Mouse (Mus musculus): ENCODE data around the gene Nlk. TPM values are rescaled to one million over a fixed set of nuclear protein-coding genes. Genes with fewer than 3 reads are reported as not detected.
A peak's percentile ranks its signal among the peaks of the same experiment; 100 is the strongest.

Nlk gene
- polyA plus RNA-seq, 1 experiment from 2014 or later = 13.4 TPM

DNA sequence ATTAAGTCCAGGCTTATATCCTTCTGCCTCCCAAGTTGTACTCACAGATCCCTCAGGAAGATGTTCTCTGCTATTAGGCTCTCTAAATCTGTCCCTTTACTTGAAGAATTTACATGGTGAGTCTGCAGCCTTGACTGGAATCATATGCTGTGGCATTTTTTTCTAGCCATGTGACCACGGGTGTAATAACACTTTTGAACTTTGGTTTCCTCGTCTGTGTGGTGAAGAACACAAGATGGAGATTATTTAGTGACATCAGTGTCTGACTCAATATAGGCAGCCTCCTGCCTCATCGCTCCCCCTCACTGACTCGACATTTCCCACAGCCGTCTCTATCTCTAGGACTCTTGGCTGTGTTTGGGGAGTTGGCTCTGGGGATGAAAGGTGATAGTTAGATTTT is 5.9 kb upstream of the Nlk start:
- 72% methylated on average over 5 of the region's 5 CpGs for WGBS
- Histone ChIP-seq H3K27me3 (ENCODE audit: control insufficient read depth, insufficient read depth, low read length) (no peaks in the 10 kb centered on the region), H3K9ac (replicated peaks; ENCODE audit: low read depth, low read length) (no peak overlapping the region), H3K27ac (ENCODE audit: low read length) (no peak overlapping the region), H3K9me3 (ENCODE audit: control insufficient read depth, low read depth, low read length) (no peaks in the 10 kb centered on the region), H3K4me2 (replicated peaks; ENCODE audit: low read depth, low read length) (no peak overlapping the region), H3K4me1 (ENCODE audit: control insufficient read depth, insufficient read depth, low read length) (no peaks in the 10 kb centered on the region), H3K36me3 (ENCODE audit: control insufficient read depth, insufficient read depth, low read length) (no peaks in the 10 kb centered on the region), H3K4me3 (ENCODE audit: low read depth, low read length) (no peak overlapping the region)
- no peak for ATAC-seq (ENCODE audit: insufficient number of reproducible peaks, insufficient read depth, low FRiP score, low read depth)

DNA sequence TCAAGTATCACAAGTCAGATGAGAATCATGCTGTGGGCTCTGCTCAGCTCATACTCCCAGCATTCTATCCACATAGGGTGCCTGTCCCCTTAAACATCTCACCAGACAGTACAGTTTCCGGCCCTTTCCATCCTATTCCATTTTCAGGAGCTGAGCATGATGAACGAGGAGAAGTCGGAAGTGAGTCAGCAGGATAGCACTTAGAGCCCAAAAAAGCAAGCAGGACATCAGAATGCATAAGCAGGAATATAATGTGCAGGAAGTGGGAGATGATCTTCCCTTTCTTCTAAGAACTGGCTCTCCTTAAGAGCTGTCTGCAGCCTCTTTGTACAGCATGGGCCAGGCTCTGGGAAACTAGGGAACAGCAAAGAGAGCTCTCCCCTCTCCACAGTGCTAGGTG is 5.1 kb upstream of the Nlk start:
- H3K36me3 ChIP-seq (ENCODE audit: control insufficient read depth, insufficient read depth, low read length) = no peaks in the 10 kb centered on the region
- no peaks in the 10 kb centered on the region for H3K4me1 ChIP-seq (ENCODE audit: control insufficient read depth, insufficient read depth, low read length)
- no peak overlapping the region for H3K9ac ChIP-seq (replicated peaks; ENCODE audit: low read depth, low read length)
- 56% methylated on average over 3 of the region's 3 CpGs for WGBS
- H3K27ac ChIP-seq (ENCODE audit: low read length) = no peak overlapping the region
- H3K4me2 ChIP-seq (replicated peaks; ENCODE audit: low read depth, low read length) = no peak overlapping the region
- no peak overlapping the region for H3K4me3 ChIP-seq (ENCODE audit: low read depth, low read length)
- ATAC-seq (ENCODE audit: insufficient number of reproducible peaks, insufficient read depth, low FRiP score, low read depth) = no peak
- H3K27me3 ChIP-seq (ENCODE audit: control insufficient read depth, insufficient read depth, low read length) = no peaks in the 10 kb centered on the region
- H3K9me3 ChIP-seq (ENCODE audit: control insufficient read depth, low read depth, low read length) = no peaks in the 10 kb centered on the region

DNA sequence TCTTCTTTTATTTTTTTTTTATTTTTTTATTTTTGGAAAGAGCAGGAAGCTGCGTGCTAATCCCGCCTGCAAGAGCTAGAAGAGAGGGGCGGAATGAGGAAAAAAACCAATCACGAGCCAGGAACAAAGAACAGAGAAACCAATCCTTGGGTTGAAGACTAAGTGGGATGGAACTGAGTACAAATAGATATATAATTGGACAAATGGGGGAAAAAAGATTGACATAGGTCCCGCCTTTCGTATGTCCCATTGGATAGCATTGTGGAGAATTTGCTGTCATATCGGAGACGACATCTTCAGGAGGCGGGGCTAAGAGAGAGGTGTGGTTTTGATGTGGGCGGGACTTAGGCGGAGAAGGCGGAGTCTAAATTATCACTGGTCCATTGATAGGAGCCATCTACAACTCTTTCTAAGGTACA is 589 bp upstream of the Nlk start:
- Histone ChIP-seq H3K4me3 (ENCODE audit: low read depth, low read length) (peak overlapping the region; percentile 86), H3K9ac (replicated peaks; ENCODE audit: low read depth, low read length) (no peak overlapping the region), H3K36me3 (ENCODE audit: control insufficient read depth, insufficient read depth, low read length) (no peaks in the 10 kb centered on the region), H3K4me1 (ENCODE audit: control insufficient read depth, insufficient read depth, low read length) (peaks cover 17% of the 10 kb centered on the region; the same call in 1 of the 2 replicates), H3K9me3 (ENCODE audit: control insufficient read depth, low read depth, low read length) (no peaks in the 10 kb centered on the region), H3K27me3 (ENCODE audit: control insufficient read depth, insufficient read depth, low read length) (no peaks in the 10 kb centered on the region), H3K4me2 (replicated peaks; ENCODE audit: low read depth, low read length) (no peak overlapping the region), H3K27ac (ENCODE audit: low read length) (no peak overlapping the region)
- under 1% methylated on average over 12 of the region's 12 CpGs for WGBS
- ATAC-seq (ENCODE audit: insufficient number of reproducible peaks, insufficient read depth, low FRiP score, low read depth) = peak; percentile 92

DNA sequence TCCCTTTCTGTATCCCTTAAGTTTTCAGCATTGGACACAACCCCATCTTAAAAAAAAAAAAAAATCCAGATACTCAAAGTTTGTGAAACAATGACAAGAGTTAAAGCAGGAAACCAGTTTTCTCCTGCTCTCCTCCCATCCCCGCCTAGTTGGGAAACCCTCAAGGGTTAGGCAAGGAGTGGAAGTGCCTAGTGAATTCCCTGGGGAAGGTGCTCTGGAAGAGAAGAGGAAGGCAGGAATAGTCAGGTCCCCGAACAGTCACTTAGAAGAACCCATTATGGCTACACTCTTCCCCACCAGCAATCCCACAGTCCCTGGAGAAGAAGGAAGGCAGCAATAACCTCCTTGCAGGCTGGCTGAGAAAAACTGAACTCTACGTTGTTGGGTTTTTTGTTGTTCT is 2.9 kb downstream of the Nlk start:
- no peak for ATAC-seq (ENCODE audit: insufficient number of reproducible peaks, insufficient read depth, low FRiP score, low read depth)
- H3K27ac ChIP-seq (ENCODE audit: low read length) = no peak overlapping the region
- H3K4me2 ChIP-seq (replicated peaks; ENCODE audit: low read depth, low read length) = no peak overlapping the region
- no peaks in the 10 kb centered on the region for H3K9me3 ChIP-seq (ENCODE audit: control insufficient read depth, low read depth, low read length)
- no peaks in the 10 kb centered on the region for H3K36me3 ChIP-seq (ENCODE audit: control insufficient read depth, insufficient read depth, low read length)
- no peak overlapping the region for H3K9ac ChIP-seq (replicated peaks; ENCODE audit: low read depth, low read length)
- H3K27me3 ChIP-seq (ENCODE audit: control insufficient read depth, insufficient read depth, low read length) = no peaks in the 10 kb centered on the region
- no peak overlapping the region for H3K4me3 ChIP-seq (ENCODE audit: low read depth, low read length)
- 64% methylated on average over 3 of the region's 3 CpGs for WGBS
- peaks cover 17% of the 10 kb centered on the region; the same call in 1 of the 2 replicates for H3K4me1 ChIP-seq (ENCODE audit: control insufficient read depth, insufficient read depth, low read length)

DNA sequence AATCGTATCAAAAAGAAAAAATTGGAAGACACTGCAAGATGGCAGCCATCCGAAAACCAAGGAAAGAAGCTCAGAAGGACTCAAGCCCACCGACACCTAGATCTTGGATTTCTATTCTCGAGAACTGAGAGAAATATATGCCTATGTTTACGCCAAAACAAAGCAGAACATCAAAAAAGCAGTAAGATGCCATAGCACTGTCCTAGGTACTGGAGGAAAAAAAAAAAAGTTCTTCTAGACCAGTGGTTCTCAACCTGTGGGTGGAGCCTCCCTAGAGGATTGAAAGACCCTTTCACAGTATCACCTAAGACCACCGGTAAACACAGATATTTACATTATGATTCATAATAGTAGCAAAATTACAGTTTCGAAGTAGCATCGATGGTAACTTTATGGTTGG is 3.9 kb downstream of the Nlk start:
- no peak overlapping the region for H3K9ac ChIP-seq (replicated peaks; ENCODE audit: low read depth, low read length)
- H3K4me1 ChIP-seq (ENCODE audit: control insufficient read depth, insufficient read depth, low read length) = peaks cover 17% of the 10 kb centered on the region; the same call in 1 of the 2 replicates
- WGBS = 95% methylated on average over 8 of the region's 8 CpGs
- H3K4me2 ChIP-seq (replicated peaks; ENCODE audit: low read depth, low read length) = no peak overlapping the region
- H3K27me3 ChIP-seq (ENCODE audit: control insufficient read depth, insufficient read depth, low read length) = no peaks in the 10 kb centered on the region
- H3K36me3 ChIP-seq (ENCODE audit: control insufficient read depth, insufficient read depth, low read length) = no peaks in the 10 kb centered on the region
- no peak overlapping the region for H3K27ac ChIP-seq (ENCODE audit: low read length)
- ATAC-seq (ENCODE audit: insufficient number of reproducible peaks, insufficient read depth, low FRiP score, low read depth) = no peak
- H3K4me3 ChIP-seq (ENCODE audit: low read depth, low read length) = no peak overlapping the region
- no peaks in the 10 kb centered on the region for H3K9me3 ChIP-seq (ENCODE audit: control insufficient read depth, low read depth, low read length)

DNA sequence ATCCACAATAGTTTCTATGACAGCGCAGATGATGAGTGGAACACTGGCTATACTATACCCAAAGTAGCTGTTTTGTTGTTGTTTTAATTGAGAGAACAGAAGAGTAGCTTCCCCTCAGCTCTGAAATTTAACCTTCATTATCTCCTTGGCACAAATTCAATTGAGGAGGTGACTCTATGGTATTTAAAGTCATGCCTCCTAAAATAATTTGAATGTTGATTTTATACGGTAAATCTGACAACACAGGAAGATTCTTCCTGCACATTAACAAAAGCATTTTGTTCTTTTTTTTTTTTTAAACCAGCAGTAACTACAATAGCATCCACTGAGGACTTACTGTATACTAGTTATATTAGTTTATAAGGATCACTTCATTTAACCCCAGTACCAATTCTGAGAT is 6.0 kb downstream of the Nlk start:
- Histone ChIP-seq H3K27me3 (ENCODE audit: control insufficient read depth, insufficient read depth, low read length) (no peaks in the 10 kb centered on the region), H3K27ac (ENCODE audit: low read length) (no peak overlapping the region), H3K9ac (replicated peaks; ENCODE audit: low read depth, low read length) (no peak overlapping the region), H3K9me3 (ENCODE audit: control insufficient read depth, low read depth, low read length) (no peaks in the 10 kb centered on the region), H3K4me1 (ENCODE audit: control insufficient read depth, insufficient read depth, low read length) (peaks cover 17% of the 10 kb centered on the region; the same call in 1 of the 2 replicates), H3K36me3 (ENCODE audit: control insufficient read depth, insufficient read depth, low read length) (no peaks in the 10 kb centered on the region), H3K4me3 (ENCODE audit: low read depth, low read length) (no peak overlapping the region), H3K4me2 (replicated peaks; ENCODE audit: low read depth, low read length) (no peak overlapping the region)
- ATAC-seq (ENCODE audit: insufficient number of reproducible peaks, insufficient read depth, low FRiP score, low read depth) = no peak
- 66% methylated on average over 2 of the region's 2 CpGs for WGBS

DNA sequence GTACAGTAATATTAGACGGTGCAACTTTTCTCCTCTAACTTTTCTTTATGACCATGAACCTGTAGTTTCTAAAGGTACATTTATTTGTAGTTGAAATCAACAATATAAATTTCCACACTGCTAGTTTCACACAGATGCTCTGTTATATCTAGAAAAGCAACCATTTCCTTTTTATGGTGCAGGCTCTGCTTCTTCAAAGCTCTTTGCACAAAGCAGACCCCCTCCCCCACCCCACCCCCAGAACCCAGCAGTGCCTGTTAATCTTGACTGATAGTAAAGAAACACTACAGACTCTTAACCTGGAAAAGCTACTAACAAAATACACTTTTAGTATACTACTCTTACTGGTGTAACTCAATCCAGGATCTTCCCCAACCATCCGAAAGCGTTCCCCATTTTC is 6.6 kb downstream of the Nlk start:
- no peak for ATAC-seq (ENCODE audit: insufficient number of reproducible peaks, insufficient read depth, low FRiP score, low read depth)
- 81% methylated on average over 3 of the region's 3 CpGs for WGBS
- Histone ChIP-seq H3K36me3 (ENCODE audit: control insufficient read depth, insufficient read depth, low read length) (no peaks in the 10 kb centered on the region), H3K4me3 (ENCODE audit: low read depth, low read length) (no peak overlapping the region), H3K27me3 (ENCODE audit: control insufficient read depth, insufficient read depth, low read length) (no peaks in the 10 kb centered on the region), H3K4me1 (ENCODE audit: control insufficient read depth, insufficient read depth, low read length) (peaks cover 13% of the 10 kb centered on the region; the same call in 1 of the 2 replicates), H3K4me2 (replicated peaks; ENCODE audit: low read depth, low read length) (no peak overlapping the region), H3K27ac (ENCODE audit: low read length) (no peak overlapping the region), H3K9ac (replicated peaks; ENCODE audit: low read depth, low read length) (no peak overlapping the region), H3K9me3 (ENCODE audit: control insufficient read depth, low read depth, low read length) (no peaks in the 10 kb centered on the region)

DNA sequence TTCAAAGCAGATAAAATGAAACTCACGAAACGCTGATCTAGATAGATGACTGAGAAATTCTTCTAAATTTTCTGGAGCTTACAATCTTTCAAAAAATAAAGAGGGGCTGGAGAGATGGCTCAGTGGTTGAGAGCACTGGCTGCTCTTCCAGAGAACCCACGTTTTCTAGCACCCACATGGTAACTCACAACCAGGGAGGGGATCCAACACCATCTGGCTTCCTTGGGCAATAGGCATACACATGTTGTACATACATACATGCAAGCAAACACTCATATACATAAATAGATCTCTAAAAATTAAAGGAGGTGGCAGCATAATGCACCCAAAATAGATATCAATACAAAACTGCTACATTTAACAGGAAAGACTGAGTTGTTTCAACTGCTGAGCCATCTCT is 16.1 kb downstream of the Nlk start:
- no peaks in the 10 kb centered on the region for H3K27me3 ChIP-seq (ENCODE audit: control insufficient read depth, insufficient read depth, low read length)
- no peak for ATAC-seq (ENCODE audit: insufficient number of reproducible peaks, insufficient read depth, low FRiP score, low read depth)
- 78% methylated on average over 3 of the region's 3 CpGs for WGBS
- no peak overlapping the region for H3K9ac ChIP-seq (replicated peaks; ENCODE audit: low read depth, low read length)
- H3K36me3 ChIP-seq (ENCODE audit: control insufficient read depth, insufficient read depth, low read length) = no peaks in the 10 kb centered on the region
- no peak overlapping the region for H3K4me2 ChIP-seq (replicated peaks; ENCODE audit: low read depth, low read length)
- no peaks in the 10 kb centered on the region for H3K9me3 ChIP-seq (ENCODE audit: control insufficient read depth, low read depth, low read length)
- H3K4me1 ChIP-seq (ENCODE audit: control insufficient read depth, insufficient read depth, low read length) = no peaks in the 10 kb centered on the region
- no peak overlapping the region for H3K4me3 ChIP-seq (ENCODE audit: low read depth, low read length)
- no peak overlapping the region for H3K27ac ChIP-seq (ENCODE audit: low read length)

DNA sequence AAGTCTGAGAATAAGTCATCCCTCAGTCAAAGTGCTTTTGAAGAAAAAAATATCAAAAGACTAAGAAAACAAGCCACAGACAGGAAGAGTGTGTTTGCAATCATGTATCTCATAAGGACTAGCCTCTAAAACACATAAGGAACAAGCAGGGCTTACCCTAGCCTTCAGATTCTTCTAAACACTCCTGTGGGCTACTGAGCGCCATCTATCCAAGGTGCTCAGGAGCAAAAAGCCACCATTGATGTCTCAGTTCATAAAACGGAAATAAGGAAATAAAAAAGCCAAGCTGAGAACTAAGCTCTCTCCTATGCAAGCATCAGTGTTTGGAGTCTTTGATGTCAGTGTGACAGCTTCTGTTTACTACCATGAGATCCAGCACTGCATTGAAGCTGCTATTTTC is 18.4 kb downstream of the Nlk start:
- Histone ChIP-seq H3K4me3 (ENCODE audit: low read depth, low read length) (no peak overlapping the region), H3K27me3 (ENCODE audit: control insufficient read depth, insufficient read depth, low read length) (no peaks in the 10 kb centered on the region), H3K36me3 (ENCODE audit: control insufficient read depth, insufficient read depth, low read length) (no peaks in the 10 kb centered on the region), H3K27ac (ENCODE audit: low read length) (no peak overlapping the region), H3K9ac (replicated peaks; ENCODE audit: low read depth, low read length) (no peak overlapping the region), H3K4me1 (ENCODE audit: control insufficient read depth, insufficient read depth, low read length) (no peaks in the 10 kb centered on the region), H3K9me3 (ENCODE audit: control insufficient read depth, low read depth, low read length) (no peaks in the 10 kb centered on the region), H3K4me2 (replicated peaks; ENCODE audit: low read depth, low read length) (no peak overlapping the region)
- no peak for ATAC-seq (ENCODE audit: insufficient number of reproducible peaks, insufficient read depth, low FRiP score, low read depth)
- WGBS = 74% methylated on average over 2 of the region's 2 CpGs

All from stomach, embryonic 14.5 days (tissue).